Mouse (Mus musculus): ENCODE measurements at regions not wholly inside any gene's neighbourhood (a gene's known extent, or its start where the extent isn't known, plus 50 kb on each side); places are given as distances from the start of the nearest gene placed in this dataset.

DNA sequence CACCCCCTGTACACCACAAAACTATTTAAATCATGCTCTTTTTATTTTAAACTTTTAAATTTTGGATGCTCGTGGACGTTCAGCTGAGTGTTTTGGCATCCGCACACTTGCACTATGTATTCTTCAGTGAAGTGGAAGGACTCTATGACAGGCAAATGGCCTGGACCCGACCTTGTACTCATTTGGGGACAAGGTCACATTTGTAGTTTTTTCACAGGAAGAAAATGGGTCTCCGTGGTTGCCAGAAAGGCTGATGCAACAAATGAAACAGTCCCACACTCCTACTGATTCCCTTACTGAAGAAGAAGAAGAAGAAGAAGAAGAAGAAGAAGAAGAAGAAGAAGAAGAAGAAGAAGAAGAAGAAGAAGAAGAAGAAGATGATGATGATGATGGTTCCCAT lies 160.9 kb upstream of the Foxn2 start:
- H3K4me3 ChIP-seq, result no peak overlapping the region
- H3K4me2 ChIP-seq (ENCODE audit: low read depth), result no peak overlapping the region
- no peaks in the 10 kb centered on the region for H3K36me3 ChIP-seq (ENCODE audit: control insufficient read depth, insufficient read depth)
- TF ChIP-seq USF1 (IDR thresholded peaks at IDR 0.05; ENCODE audit: low read depth), result no peak
- no peak for TF ChIP-seq TCF3 (IDR thresholded peaks at IDR 0.05; ENCODE audit: insufficient read length, low read depth)
- no peak for TF ChIP-seq MYOD1 (IDR thresholded peaks at IDR 0.05; ENCODE audit: control insufficient read depth in 1 of 3, insufficient read length in 2 of 3, low read depth in 2 of 3)
- no peak for TF ChIP-seq CEBPB (IDR thresholded peaks at IDR 0.05; ENCODE audit: insufficient read depth, poor library complexity, severe bottlenecking)
- no peak for TF ChIP-seq E2F4 (IDR thresholded peaks at IDR 0.05; ENCODE audit: insufficient read depth)
- TF ChIP-seq MAX (IDR thresholded peaks at IDR 0.05; ENCODE audit: low read depth), result no peak
- TF ChIP-seq TCF12 (IDR thresholded peaks at IDR 0.05; ENCODE audit: insufficient read depth, poor library complexity, severe bottlenecking), result no peak
- TF ChIP-seq MYOG (IDR thresholded peaks at IDR 0.05; ENCODE audit: control insufficient read depth in 1 of 3, insufficient read depth in 1 of 3, insufficient read length in 2 of 3, low read depth in 2 of 3), result no peak
- TF ChIP-seq POLR2A (IDR thresholded peaks at IDR 0.05; ENCODE audit: insufficient read length, low read depth), result no peak
- no peak for TF ChIP-seq REST (IDR thresholded peaks at IDR 0.05; ENCODE audit: insufficient read depth, insufficient read length)
- no peak for TF ChIP-seq POLR2AphosphoS2 (IDR thresholded peaks at IDR 0.05; ENCODE audit: insufficient read length, low read depth)
- no peak for TF ChIP-seq SRF (IDR thresholded peaks at IDR 0.05; ENCODE audit: control insufficient read depth, insufficient read length, low read depth)
- no peak overlapping the region for H3ac ChIP-seq (ENCODE audit: control insufficient read depth, insufficient read length)
- no peaks in the 10 kb centered on the region for H3K79me2 ChIP-seq (ENCODE audit: control insufficient read depth, insufficient read depth)
- H3K27me3 ChIP-seq (ENCODE audit: control insufficient read depth, insufficient read depth, insufficient read length), result no peaks in the 10 kb centered on the region

DNA sequence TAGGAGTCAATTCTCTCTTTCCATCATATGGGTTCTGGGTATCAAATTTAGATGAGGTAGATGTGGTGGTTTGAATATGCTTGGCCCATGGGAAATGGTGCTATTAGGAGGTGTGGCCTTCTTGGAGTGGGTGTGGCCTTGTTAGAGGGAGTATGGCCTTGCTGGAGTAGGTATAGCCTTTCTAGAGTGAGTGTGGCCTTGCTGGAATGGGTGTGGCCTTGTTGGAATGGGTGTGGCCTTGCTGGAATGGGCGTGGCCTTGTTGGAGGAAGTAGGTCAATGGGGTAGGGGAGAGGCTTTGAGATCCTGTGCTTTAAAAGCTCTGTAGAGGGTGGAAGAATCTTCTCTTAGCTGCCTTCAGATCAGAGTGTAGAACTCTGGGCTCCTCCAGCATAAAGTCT lies 157.8 kb upstream of the Foxn2 start:
- Histone ChIP-seq H3ac (ENCODE audit: control insufficient read depth, insufficient read length) (no peak overlapping the region), H3K79me2 (ENCODE audit: control insufficient read depth, insufficient read depth) (no peaks in the 10 kb centered on the region), H3K36me3 (ENCODE audit: control insufficient read depth, insufficient read depth) (no peaks in the 10 kb centered on the region), H3K4me3 (no peak overlapping the region), H3K4me2 (ENCODE audit: low read depth) (no peak overlapping the region), H3K27me3 (ENCODE audit: control insufficient read depth, insufficient read depth, insufficient read length) (no peaks in the 10 kb centered on the region)
- no peak for TF ChIP-seq MAX (IDR thresholded peaks at IDR 0.05; ENCODE audit: low read depth)
- no peak for TF ChIP-seq POLR2AphosphoS2 (IDR thresholded peaks at IDR 0.05; ENCODE audit: insufficient read length, low read depth)
- TF ChIP-seq E2F4 (IDR thresholded peaks at IDR 0.05; ENCODE audit: insufficient read depth), result no peak
- TF ChIP-seq CEBPB (IDR thresholded peaks at IDR 0.05; ENCODE audit: insufficient read depth, poor library complexity, severe bottlenecking), result no peak
- no peak for TF ChIP-seq MYOG (IDR thresholded peaks at IDR 0.05; ENCODE audit: control insufficient read depth in 1 of 3, insufficient read depth in 1 of 3, insufficient read length in 2 of 3, low read depth in 2 of 3)
- no peak for TF ChIP-seq REST (IDR thresholded peaks at IDR 0.05; ENCODE audit: insufficient read depth, insufficient read length)
- no peak for TF ChIP-seq SRF (IDR thresholded peaks at IDR 0.05; ENCODE audit: control insufficient read depth, insufficient read length, low read depth)
- no peak for TF ChIP-seq POLR2A (IDR thresholded peaks at IDR 0.05; ENCODE audit: insufficient read length, low read depth)
- TF ChIP-seq MYOD1 (IDR thresholded peaks at IDR 0.05; ENCODE audit: control insufficient read depth in 1 of 3, insufficient read length in 2 of 3, low read depth in 2 of 3), result no peak

DNA sequence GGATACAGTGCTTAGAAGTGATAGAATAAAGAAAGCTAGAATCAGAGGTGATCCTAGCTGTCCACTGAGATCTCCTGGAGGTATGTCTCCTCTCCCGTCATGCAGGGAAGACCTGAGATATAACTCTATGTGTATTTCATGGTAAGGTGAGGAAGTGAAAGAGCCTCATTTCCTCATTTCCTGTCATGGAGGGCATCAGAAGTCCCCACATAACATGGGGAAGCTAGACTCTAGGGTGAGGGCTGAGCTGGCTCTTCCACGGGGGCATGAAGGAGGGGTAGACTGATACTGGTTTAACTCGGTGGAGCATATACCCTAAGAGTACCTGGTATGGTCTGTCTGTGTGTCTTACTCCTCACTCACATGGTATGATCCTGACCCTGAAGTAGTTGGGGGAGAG lies 156.0 kb upstream of the Foxn2 start:
- no peaks in the 10 kb centered on the region for H3K79me2 ChIP-seq (ENCODE audit: control insufficient read depth, insufficient read depth)
- H3ac ChIP-seq (ENCODE audit: control insufficient read depth, insufficient read length), result no peak overlapping the region
- no peak overlapping the region for H3K4me2 ChIP-seq (ENCODE audit: low read depth)
- H3K27me3 ChIP-seq (ENCODE audit: control insufficient read depth, insufficient read depth, insufficient read length), result no peaks in the 10 kb centered on the region
- no peak for TF ChIP-seq TCF3 (IDR thresholded peaks at IDR 0.05; ENCODE audit: insufficient read length, low read depth)
- TF ChIP-seq SRF (IDR thresholded peaks at IDR 0.05; ENCODE audit: control insufficient read depth, insufficient read length, low read depth), result no peak
- no peak for TF ChIP-seq REST (IDR thresholded peaks at IDR 0.05; ENCODE audit: insufficient read depth, insufficient read length)
- no peak for TF ChIP-seq POLR2A (IDR thresholded peaks at IDR 0.05; ENCODE audit: insufficient read length, low read depth)
- TF ChIP-seq USF1 (IDR thresholded peaks at IDR 0.05; ENCODE audit: low read depth), result no peak
- no peak for TF ChIP-seq TCF12 (IDR thresholded peaks at IDR 0.05; ENCODE audit: insufficient read depth, poor library complexity, severe bottlenecking)
- TF ChIP-seq POLR2AphosphoS2 (IDR thresholded peaks at IDR 0.05; ENCODE audit: insufficient read length, low read depth), result no peak
- no peak for TF ChIP-seq E2F4 (IDR thresholded peaks at IDR 0.05; ENCODE audit: insufficient read depth)
- no peak for TF ChIP-seq MYOG (IDR thresholded peaks at IDR 0.05; ENCODE audit: control insufficient read depth in 1 of 3, insufficient read depth in 1 of 3, insufficient read length in 2 of 3, low read depth in 2 of 3)
- no peak for TF ChIP-seq MAX (IDR thresholded peaks at IDR 0.05; ENCODE audit: low read depth)
- TF ChIP-seq CEBPB (IDR thresholded peaks at IDR 0.05; ENCODE audit: insufficient read depth, poor library complexity, severe bottlenecking), result no peak
- no peak for TF ChIP-seq MYOD1 (IDR thresholded peaks at IDR 0.05; ENCODE audit: control insufficient read depth in 1 of 3, insufficient read length in 2 of 3, low read depth in 2 of 3)
- no peaks in the 10 kb centered on the region for H3K36me3 ChIP-seq (ENCODE audit: control insufficient read depth, insufficient read depth)
- no peak overlapping the region for H3K4me3 ChIP-seq

DNA sequence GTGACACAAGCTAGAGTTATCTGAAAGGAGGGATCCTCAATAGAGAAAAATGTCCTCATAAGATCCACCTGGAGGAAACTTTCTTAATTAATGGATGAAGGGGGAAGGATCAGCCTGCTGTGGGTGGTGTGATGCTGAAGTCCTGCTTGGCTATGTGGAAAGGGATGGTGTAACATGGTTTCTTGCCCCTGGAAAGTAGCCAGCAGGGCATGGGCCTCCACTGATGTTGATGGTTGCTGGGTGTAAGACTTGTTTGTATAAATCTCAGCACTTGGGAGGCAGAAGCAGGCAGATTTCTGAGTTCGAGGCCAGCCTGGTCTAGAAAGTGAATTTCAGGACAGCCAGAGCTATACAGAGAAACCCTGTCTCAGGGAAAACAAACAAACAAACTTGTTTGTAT lies 152.7 kb upstream of the Foxn2 start:
- no peak for TF ChIP-seq MYOG (IDR thresholded peaks at IDR 0.05; ENCODE audit: control insufficient read depth in 1 of 3, insufficient read depth in 1 of 3, insufficient read length in 2 of 3, low read depth in 2 of 3)
- no peak for TF ChIP-seq SRF (IDR thresholded peaks at IDR 0.05; ENCODE audit: control insufficient read depth, insufficient read length, low read depth)
- no peak for TF ChIP-seq POLR2AphosphoS2 (IDR thresholded peaks at IDR 0.05; ENCODE audit: insufficient read length, low read depth)
- TF ChIP-seq POLR2A (IDR thresholded peaks at IDR 0.05; ENCODE audit: insufficient read length, low read depth), result no peak
- no peak for TF ChIP-seq MYOD1 (IDR thresholded peaks at IDR 0.05; ENCODE audit: control insufficient read depth in 1 of 3, insufficient read length in 2 of 3, low read depth in 2 of 3)
- no peak for TF ChIP-seq CEBPB (IDR thresholded peaks at IDR 0.05; ENCODE audit: insufficient read depth, poor library complexity, severe bottlenecking)
- TF ChIP-seq E2F4 (IDR thresholded peaks at IDR 0.05; ENCODE audit: insufficient read depth), result no peak
- no peak for TF ChIP-seq TCF12 (IDR thresholded peaks at IDR 0.05; ENCODE audit: insufficient read depth, poor library complexity, severe bottlenecking)
- no peak for TF ChIP-seq REST (IDR thresholded peaks at IDR 0.05; ENCODE audit: insufficient read depth, insufficient read length)
- TF ChIP-seq TCF3 (IDR thresholded peaks at IDR 0.05; ENCODE audit: insufficient read length, low read depth), result no peak
- TF ChIP-seq USF1 (IDR thresholded peaks at IDR 0.05; ENCODE audit: low read depth), result no peak
- Histone ChIP-seq H3K4me2 (ENCODE audit: low read depth) (no peak overlapping the region), H3K79me2 (ENCODE audit: control insufficient read depth, insufficient read depth) (no peaks in the 10 kb centered on the region), H3K4me3 (no peak overlapping the region), H3ac (ENCODE audit: control insufficient read depth, insufficient read length) (no peak overlapping the region), H3K36me3 (ENCODE audit: control insufficient read depth, insufficient read depth) (no peaks in the 10 kb centered on the region), H3K27me3 (ENCODE audit: control insufficient read depth, insufficient read depth, insufficient read length) (no peaks in the 10 kb centered on the region)

Measured in myocyte (in vitro differentiated cells).